Mouse (Mus musculus): ENCODE data around the gene Gm20388. TPM values are rescaled to one million over a fixed set of nuclear protein-coding genes. Genes with fewer than 3 reads are reported as not detected.
A peak's percentile ranks its signal among the peaks of the same experiment; 100 is the strongest.

Gm20388 gene
- total RNA-seq, 2 experiments from 2014 or later = 4.4 to 7.8 TPM

- DNase-seq (ENCODE audit: low spot score in 2 of 2) = no peak
Observed at GRCm38 (mm10) chr8:120279418-120279817, 368.8 kb downstream of the Gm20388 start.

DNA sequence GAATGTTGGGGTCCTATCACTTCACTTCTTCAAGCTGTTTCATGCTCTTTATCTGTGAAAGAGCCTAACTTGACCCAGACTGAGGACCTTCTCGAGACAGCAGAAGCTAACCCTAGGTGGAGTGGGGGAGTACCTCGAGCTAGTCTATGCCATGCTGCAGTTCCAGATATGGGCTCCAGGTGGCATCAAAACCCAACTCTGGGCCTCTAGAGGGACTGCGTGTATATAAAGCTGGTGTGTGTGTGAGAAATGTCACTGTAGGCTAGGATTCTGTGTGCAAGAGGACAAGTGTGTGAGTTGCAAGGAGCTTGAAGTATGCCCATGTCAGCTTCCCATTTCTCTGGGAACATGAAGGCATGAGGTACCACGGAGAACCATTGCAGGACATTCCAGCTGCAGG, 370.8 kb downstream of the Gm20388 start:
- peak; percentile 83 to 89 for DNase-seq (ENCODE audit: low spot score in 2 of 2)

DNA sequence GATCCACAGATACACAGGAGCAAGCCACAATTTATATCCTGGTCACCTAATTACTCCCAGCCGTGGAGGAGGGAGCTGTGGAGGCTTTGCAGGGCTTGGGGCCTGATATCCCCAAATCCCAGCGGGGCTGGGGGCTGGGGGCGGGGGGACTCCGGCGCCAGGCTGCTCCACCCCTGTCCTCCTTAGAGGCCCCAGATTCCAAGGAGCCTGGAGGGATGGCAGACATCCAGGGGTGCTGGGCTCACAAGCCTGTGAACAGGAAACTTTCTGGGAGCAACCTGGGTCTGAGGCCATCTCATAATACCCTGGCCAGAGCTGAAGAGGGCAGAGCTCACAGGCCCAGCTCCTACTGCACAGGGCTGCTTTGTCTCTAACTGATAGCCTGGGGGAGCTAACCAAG, 371.8 kb downstream of the Gm20388 start:
- DNase-seq (ENCODE audit: low spot score in 2 of 2) = no peak

GRCm38 (mm10) chr8:120284265-120284664, 373.6 kb downstream of the Gm20388 start:
- DNase-seq (ENCODE audit: low spot score in 2 of 2) = no peak

DNA sequence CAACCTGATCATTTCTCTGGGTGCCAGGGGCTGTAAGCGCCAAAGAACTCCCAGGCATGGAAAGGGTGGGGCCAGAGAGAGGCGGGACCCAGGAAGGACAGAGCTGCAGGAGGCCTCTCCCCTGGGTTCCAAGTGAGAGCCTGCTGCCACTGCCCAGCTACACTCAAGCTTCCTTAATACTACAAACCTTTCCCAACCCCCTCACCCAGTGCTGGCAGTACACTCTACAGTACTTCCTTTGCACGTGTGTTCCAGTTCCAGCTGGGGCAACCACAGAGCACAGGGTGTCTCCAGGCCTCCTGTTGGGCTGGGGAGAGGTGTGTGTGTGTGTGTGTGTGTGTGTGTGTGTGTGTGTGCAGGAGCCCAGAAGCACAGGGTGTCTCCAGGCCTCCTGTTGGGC, 374.4 kb downstream of the Gm20388 start:
- no peak for DNase-seq (ENCODE audit: low spot score in 2 of 2)

DNA sequence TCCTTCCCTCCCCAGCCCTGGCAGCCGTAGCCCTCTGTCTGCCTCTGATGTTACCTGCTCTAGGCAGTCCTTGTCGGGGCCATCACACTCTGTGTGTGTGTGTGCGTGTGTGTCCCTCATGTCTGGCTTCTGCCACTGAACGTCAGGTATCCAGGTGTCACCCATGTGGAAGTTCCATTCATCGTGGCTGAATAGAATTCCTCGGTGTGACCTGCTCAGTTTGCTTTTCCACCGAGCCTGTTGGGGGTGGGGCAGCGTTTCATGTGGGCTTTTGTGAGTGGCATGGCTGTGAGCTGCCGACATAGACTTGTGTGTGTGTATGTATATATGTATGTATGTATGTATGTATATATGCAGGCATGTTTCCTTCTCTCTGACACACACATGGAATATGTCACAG, 375.2 kb downstream of the Gm20388 start:
- DNase-seq (ENCODE audit: low spot score in 2 of 2) = no peak

DNA sequence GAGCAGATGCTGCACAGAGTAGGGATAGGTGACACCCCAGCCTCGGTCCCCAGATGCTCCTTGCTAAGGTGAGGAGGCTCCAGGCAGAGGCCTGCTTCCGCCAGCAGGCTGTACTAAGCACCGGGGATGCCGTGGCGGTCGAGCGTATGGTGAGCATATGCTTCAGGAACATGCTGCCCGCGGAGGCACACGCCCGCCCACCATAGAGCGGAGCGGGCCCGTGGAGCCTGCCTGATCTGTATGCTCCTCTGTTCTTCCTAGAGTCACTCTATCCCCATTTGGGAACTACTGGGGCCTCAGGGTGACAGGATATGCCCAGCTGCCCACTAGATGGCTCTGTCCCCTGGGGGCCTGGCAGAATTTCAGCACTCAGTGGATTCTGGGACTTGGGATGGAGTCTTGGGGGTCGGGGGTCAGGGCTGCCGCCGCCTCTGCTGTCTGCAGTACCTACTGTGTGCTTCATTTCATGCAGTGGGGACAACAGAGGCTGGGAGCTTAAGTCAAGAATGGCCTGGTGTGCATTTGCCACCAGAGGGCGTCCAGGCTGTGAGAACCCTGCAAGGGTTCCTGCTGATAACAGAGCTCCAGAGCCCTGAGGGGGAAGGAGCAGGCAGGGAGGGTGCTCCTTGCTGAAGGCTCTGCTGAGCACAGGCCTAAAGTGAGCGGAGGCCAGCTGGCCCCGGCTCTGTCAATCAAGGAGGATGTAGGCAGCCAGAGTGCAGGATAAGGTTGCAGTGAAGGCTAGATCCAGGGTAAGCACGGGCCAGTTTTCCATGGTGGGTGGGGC, 377.7 kb downstream of the Gm20388 start:
- DNase-seq (ENCODE audit: low spot score in 2 of 2) = peak; percentile 61 to 70

DNA sequence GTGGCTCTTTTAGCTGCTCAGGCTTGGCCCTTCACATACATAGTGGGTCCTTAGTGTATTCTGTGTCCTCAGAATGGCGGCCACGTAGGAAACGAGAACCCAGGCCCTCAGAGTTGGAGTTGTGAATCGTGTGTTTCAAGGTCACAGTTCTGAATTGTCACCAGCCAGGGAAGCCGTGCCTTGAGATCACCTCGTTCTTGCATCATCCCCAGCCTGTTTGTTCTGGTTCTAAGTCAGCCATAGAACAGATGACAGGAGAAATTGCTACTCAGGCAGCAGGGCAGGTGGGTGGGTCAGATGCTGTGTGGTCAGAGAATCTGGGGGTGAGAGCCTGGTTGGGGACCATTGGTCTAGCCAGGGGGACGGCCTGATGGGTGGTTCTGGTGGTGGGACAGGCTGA, 378.6 kb downstream of the Gm20388 start:
- no peak for DNase-seq (ENCODE audit: low spot score in 2 of 2)

GRCm38 (mm10) chr8:120289698-120290181, 379.1 kb downstream of the Gm20388 start:
- DNase-seq (ENCODE audit: low spot score in 2 of 2) = peak; percentile 52 to 68

DNA sequence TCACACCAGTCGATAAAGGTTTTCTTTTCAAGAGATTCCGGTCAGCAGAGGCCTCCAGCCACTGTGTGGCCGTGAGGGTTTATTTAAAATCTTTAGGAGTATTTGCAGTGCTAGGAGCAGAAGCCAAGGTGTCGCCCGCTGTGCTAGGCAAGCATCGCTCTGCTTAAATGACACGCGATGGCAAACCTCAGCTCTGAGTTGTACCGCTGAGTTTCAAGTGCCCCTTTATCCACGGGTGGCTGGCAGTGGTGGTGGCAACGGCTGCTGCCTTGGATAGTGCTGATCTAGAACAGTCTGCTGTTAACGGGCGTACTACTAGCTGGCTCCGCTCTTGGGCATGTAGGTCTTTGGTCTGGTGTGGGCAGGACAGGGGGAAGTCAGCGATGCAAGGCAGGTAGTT, 380.0 kb downstream of the Gm20388 start:
- no peak for DNase-seq (ENCODE audit: low spot score in 2 of 2)

- no peak for DNase-seq (ENCODE audit: low spot score in 2 of 2)
Observed at GRCm38 (mm10) chr8:120291650-120292049, 381.0 kb downstream of the Gm20388 start.

DNA sequence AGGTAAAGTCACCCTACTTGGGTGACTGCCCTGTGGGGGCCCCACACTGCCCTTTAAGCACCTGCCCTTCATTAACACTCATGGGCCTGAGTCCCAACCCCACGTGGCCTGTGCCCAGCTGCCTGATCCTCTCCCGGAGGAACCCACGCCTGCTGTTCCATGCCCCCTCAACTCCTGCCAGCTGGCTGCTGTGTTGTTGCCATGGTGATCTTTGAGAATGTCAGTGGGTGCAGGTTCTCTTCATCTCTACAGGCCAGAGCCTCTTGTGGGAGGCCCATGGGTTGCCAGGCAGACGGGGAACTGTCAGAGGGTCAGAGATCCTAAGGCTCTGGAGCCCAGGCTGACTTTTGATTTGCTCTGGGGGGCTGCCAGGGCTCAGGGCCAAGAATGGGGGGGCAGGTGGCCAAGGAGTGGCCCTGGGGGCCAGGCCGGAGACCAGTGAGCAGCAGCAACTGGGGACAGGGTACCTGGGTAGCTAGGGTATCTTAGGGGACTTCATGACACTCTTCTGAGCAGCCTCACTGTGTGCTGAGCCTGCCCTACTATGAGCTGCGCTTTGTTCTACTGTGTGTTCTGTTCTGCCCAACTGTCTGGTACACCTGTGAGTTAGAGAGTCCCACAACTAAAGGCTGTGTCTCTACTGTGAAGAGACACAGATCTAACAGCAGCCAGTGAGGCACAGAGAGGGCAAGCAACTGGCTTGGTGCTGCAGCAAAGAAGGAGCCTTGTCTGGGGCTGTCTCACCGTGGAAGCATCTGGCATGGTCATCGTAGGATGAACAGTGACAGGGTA, 381.9 kb downstream of the Gm20388 start:
- DNase-seq (ENCODE audit: low spot score in 2 of 2) = peak; percentile 51 to 82

DNA sequence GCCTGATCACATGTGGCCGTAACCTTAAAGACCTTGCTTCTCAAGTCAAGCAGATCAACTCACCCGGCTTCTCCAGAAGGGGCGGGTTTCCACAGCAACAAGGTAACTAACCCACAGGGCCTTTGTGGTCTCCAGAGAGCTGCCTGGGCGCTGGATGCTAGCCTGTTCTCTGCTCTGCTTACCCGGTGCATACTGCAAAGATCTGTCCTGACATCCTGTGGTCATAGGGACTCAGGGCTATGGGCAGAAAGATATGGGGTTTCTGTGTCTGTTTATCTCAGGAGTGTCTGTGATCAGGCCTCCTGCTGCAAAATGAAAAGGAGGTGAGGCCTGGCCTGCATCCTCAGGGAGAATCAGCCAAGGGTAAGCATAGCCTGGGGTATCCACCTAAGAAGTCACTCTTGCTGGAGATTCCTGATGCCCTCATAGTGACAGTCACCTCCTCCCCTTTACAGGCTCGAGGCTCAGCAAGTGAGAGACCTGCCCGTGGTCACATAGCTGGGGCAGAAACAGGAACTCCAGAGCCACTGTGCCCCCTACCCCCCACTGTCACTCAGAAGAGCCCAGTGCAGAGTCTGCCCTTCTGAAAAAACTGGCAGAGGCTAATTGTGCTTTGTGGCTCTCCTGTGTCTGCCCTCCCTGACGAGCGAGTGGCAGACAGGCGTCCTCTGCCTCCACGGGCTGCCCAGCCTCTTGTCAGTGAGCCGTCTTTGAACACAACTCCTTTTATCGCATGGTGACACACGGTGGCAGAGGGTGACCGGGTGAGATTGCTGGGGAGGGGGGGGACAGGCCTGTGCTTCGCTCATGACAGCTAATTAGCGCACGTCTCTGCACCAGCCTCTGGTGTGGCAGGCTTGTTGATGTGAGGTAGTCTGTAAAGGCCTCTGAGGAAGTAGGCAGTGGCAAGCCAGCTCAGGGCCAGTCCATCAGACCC, 383.0 kb downstream of the Gm20388 start:
- no peak for DNase-seq (ENCODE audit: low spot score in 2 of 2)

- no peak for DNase-seq (ENCODE audit: low spot score in 2 of 2)
Observed at GRCm38 (mm10) chr8:120294982-120295870, 384.6 kb downstream of the Gm20388 start.

DNA sequence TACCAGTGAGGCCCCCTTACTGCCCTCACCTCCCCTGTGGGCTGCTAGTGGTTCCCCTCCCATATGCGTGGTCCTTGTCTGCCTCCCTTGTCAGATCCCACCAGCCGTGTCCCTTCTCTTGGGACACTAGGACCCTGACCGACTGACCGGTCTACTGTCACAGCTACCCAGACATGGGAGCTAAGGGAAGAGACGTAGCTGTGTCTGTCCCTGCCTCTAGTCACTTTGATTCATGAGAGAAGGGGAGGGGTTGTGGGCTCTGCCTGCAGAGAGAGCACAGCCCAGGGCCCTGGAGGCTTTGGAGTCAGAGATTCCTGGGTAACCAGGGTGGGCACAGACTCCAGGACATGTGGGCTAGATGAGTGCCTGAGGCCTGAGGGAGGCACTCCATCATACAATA, 386.4 kb downstream of the Gm20388 start:
- DNase-seq (ENCODE audit: low spot score in 2 of 2) = no peak

DNA sequence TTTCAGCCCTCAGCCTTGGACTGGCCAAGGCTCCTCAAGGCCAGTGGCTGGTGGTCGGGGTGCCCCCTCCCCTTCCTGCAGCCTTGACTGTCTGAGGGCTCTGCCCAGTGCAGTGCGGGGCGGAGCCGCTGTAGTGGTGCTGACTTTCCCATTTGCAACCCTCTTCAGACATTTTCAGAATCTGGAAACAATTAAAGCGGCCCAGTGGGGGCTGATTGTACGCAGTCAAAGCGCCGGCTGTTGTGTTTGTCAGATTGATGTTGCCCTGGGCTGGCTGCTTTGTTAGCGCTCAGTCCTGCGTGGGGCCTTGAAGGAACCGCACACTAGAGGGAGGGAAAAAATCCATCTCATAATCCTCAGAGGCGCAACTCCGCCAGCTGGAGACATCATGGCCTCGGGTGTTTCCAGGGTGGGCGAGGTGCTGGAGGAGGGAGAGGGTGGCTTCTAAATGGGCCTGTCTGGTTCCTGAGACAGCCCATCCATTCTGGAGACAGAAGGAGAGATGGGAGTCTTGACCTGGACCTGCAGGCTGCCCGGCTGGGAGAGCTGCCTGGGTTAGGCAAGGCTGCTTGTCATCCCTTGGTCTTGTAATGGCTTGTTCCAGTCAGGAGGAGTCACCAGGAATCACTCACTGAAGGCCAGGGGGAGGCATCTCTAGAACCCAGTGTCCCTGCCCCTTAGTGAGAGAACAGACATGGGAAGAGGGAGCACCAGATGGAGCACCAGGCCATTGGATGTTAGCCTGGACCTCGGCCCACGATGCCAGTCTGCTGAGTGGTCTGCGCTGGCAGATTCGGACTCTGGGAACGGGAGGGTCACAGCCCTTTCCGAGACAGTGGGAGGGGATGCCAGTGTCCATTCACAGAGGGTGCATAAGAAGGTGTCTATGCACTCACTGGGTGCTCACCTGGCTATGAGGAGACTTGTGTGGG, 388.2 kb downstream of the Gm20388 start:
- DNase-seq (ENCODE audit: low spot score in 2 of 2) = no peak

DNA sequence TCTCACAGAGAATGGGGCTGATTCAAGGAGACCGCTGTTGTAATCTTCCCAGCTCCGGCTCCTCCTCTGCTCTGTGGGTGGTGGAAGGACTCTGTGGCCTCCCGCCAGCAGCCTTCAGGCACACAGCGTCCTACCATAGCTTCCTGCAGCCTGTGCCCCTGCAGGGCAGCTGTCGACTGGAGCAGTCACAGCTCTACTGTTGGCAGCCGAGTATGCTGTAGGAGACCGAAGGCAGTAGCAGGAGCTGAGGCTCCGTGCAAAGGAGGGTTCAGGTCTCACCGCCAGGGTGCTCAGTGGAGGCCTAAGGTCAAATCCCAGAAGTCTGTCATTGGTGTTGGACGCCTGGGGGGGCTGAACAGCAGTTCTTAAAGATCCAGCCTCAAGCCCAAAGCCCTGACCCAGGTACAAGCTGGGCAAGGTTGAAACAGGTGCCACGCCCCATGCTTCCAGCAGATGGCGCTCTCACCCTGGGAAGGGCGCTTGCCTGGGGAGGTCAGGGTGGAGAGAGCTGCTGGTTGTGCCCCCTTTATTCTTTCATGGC, 390.0 kb downstream of the Gm20388 start:
- peak; percentile 81 to 84 for DNase-seq (ENCODE audit: low spot score in 2 of 2)

DNA sequence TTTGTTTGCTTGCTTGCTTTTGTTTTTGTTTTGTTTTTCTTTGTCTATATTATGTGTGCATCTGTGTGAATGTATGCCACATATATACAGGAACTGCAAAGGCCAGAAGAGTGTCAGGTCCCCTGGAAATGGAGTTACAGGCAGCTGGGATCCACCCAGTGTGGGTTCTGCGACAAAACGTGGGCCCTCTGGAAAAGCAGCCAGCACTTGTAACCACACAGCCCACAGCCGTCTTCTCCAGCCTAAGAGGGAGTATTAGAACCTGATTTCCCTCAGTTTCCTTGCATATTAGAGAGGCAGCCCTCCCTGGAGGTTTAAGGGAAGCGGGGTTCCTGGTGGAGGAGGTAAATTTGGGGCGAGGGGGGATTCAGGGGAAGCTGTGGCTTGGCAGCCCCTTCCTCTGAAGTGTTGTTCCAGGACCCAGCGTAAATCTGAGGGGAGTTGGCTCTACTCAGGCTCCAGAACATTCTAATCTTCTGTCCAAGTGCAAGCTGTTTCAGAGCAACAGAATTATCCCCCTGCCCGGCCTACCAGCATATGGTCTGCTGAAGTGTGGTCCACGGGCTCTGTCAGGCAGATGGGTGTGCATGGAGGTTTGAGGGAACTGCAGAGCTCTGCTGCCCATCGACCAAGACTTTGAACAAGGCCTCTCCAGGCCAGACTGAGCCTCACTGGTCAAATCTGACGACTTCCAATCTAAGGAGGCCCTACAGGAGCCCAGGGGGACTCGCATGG, 392.5 kb downstream of the Gm20388 start:
- DNase-seq (ENCODE audit: low spot score in 2 of 2) = peak in 1 of 2 experiments; percentile 66
